Mouse (Mus musculus) cerebellum, postnatal 4 days (tissue): Measurements from ENCODE around the gene Zdhhc5.
"Not testable (repeated sequence)": the region's sequence is repeated elsewhere in the genome, so short reads cannot be mapped to it uniquely, and the experiment has no call there.

Experiments used
- DNase-seq, 2 experiments: peaks; one replicate each; pipeline ENCODE4 v3.0.0; 2022; ENCODE audit warnings: low spot score in 2 of 2, mixed read lengths in 1 of 2

Gene Zdhhc5

GRCm38 (mm10) chr2:84734919-84735318 lies 19.9 kb upstream of the Zdhhc5 start:
- no peak for DNase-seq

- DNase-seq: peak in 1 of 2 experiments; percentile 51
Observed at GRCm38 (mm10) chr2:84734351-84734864, 19.4 kb upstream of the Zdhhc5 start.

DNA sequence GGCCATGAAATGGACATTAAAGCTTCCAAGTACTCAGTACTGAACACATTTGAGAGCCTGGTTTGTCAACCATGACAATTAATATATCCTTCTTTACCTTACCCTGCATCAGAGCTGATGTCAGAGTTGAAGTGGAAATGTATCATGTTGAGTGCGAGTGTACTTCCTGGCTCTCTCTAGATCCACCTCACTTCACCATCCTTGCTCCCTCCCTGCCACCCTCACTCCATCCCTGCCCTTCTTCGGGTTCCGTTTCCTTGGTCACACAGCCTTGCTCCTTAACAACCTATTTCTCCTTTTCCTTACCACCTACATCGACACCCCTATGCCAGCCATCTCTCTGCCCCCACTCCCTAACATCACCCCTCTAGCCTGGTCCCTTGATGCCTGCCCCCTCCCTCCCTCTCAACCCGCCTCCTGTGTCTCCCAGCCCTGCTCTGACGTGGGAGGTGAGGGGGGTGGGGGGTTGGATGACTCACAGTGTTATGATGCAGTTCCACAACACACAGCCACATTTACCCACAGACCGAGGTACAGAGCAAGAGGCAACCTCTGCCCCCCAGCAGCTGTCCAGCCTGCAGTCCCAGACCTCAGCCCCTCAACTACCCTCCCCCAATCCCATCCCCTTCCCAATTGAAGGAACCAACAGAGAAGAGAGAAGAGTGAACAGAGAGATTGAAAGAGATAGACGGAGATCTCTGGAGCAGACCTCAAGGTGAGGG lies 18.8 kb upstream of the Zdhhc5 start, which contains the start of gene Ypel4:
Gene Ypel4 (plus strand): TSS at position 480 of the 722 bp plus-strand sequence.
- peak; percentile 34 to 60 for DNase-seq

DNA sequence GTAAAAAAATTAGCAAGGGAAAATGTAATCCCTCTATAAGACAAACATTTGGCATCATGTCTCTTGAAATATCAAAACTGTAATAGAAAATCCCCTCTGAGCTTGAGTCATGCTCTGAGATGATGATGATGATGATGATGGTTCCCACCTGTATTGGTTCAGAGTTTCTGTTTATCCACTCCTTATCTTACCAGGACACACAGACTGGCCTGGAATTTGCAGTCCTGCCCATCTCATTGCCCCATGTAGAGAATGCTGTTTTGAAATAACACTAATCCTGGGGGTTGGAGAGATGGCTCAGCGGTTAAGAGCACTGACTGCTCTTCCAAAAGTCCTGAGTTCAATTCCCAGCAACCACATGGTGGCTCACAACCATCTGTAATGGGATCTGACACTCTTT lies 17.4 kb upstream of the Zdhhc5 start:
- no peak for DNase-seq

DNA sequence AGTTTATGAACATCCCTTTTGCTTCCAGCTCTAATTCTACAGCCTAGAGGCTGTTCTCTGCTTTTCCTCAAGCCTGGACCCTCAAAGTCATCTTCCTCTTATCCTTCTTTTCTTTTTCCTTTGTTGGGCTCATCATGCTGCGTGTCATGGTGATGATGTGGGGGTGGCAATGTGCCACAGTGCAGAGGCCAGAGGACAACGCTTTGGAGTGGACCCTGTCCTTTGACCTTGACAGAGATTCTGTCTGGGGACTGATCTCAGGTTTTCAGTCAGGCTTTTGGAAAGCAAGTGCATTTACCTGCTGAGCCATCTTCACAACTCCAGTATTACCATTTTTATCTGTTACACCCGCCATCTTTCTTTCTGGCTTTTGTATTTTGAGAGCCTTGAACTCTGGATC lies 16.2 kb upstream of the Zdhhc5 start:
- no peak for DNase-seq

GRCm38 (mm10) chr2:84728191-84728590 lies 13.2 kb upstream of the Zdhhc5 start:
- DNase-seq: not testable (repeated sequence)

GRCm38 (mm10) chr2:84727172-84727858 lies 12.3 kb upstream of the Zdhhc5 start, which contains the start of gene Clp1:
Clp1 (minus strand) TSS chr2:84727350.
- peak; percentile 80 to 93 for DNase-seq

DNA sequence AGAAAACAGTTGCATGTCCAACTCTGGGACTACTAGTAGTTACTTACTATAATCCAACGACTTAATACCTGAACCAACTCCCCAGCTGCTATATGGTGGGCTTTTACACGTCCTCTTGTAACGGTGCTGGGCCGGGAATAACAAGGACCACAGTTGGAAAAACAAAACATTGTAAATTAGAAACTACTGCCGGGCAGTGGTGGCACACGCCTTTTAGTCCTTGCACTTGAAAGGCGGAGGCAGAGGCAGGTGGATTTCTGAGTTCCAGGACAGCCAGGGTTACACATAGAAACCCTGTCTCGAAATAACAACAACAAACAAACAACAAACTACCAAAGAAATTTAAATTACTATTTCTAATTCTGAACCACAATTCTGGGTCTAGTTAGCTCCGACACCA lies 11.7 kb upstream of the Zdhhc5 start:
- DNase-seq: no peak

DNA sequence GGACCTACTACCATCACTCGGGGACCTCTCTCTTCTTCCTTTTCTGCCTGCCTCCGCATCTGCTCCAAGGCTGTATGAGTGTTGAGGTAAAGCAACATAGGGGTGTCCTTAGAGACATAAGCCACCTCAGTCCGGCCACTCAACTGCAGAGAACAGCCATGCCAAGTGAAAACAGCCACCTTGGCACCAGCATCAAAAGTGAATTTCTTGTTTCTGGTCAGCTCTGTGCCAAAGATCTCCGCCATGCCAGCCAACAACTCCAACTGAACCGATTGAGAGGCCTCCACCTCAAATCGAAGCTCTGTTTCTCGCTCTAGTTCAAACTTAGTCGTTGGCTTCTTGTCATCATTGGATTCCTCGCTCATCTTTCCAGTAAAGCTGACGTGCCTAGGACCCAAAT lies 10.8 kb upstream of the Zdhhc5 start:
- DNase-seq: no peak

GRCm38 (mm10) chr2:84723856-84724255 lies 8.9 kb upstream of the Zdhhc5 start:
- DNase-seq: no peak

DNA sequence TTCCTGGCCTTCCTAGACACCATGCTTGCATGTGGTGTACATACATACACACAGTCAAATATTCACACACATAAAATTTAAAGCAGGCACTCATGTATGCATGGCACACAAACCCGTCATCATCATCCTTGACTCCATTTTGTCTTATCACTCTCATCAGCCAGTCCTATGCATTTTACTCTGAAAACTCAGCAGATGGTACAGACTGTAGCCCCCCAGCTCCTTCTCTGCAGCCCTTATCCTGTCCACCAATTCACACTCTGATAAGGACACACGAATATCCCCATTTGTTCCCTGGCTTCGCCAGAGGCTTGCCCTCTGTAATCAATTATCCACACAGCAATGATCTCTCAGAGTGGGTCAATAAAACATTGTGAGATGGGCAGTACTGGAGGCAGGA lies 6.2 kb upstream of the Zdhhc5 start:
- no peak for DNase-seq

GRCm38 (mm10) chr2:84720718-84721117 lies 5.7 kb upstream of the Zdhhc5 start:
- no peak for DNase-seq

DNA sequence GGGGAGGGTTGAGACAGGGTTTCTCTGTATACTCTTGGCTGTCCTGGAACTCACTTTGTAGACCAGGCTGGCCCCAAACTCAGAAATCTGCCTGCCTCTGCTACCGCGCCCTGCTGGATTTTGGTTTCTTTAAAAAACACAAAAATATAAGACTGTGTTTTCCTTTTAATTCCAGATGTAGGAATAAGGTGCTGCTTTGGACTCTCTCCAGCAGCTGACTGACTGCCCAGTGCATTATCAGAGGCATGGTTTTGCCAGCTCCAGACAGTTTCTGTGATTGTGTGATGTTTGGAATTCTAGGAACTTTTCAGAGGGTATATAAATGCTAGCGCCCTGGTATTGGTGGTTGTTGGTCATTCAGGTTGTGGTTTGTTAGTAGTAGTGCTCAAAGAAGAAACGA lies 2.4 kb upstream of the Zdhhc5 start:
- no peak for DNase-seq

DNA sequence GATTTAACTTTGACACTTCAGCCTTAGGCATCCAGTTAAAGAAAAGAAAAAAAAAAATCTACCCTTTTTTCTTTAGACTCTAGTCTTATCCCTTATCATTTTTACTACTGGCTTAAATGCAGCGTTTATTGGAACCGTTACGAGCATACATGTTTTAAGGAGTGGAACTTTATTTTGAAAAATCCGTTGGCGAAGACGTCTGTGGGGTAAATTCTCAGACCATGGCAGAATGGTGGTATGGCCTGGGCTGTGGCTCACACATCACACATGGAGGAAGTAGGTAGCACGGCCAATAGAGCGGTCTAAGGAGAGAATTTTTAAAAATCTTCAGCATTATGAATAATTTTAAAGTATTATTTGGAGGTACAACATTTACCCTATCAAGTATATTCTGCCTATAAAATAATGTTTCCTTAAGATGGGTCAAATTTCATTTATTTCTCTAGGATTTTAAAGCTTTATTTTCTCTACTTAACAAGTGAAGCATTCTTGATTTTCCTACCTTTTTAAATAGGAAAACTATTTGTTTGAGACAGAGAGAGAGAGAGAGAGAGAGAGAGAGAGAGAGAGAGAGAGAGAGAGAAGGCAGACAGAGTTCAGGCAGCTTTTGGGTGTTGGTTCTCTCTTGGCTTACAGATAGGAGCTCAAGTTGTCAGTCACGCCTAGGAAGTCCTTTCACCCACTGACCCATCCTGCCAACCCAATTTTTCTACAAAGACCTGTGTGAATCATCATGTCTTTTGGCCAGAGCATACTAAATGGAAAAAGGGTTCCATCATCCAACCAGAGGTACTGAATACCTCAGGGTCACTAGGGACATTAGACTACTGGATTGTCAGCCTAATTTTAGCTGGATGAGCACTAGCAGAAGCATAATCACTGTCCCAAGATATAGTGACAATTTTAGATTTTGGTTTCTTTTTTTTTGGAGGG lies 1.7 kb upstream of the Zdhhc5 start:
- DNase-seq: no peak

- peak in 1 of 2 experiments; percentile 48 for DNase-seq
Observed at GRCm38 (mm10) chr2:84715562-84716361, 782 bp upstream of the Zdhhc5 start.

DNA sequence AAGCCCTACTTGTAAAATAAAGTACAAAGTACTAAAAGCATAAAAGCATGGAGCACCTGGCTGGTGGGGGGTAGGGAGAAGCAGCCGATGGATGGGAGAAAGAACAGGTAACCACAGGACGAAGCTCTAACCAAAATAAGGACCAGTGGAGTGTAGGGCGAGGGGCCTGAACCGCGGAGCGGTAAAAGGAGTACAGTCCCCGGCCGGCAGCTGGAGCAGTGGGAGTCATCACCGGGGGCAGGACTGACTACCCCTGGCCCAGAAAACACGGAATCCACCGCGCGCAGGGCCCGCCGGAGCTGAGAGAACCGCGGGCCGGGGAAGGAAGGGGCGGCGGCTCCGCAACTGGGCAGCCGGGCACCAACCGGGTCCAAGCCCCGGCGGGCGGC lies 564 bp downstream of the Zdhhc5 start:
- no peak for DNase-seq

DNA sequence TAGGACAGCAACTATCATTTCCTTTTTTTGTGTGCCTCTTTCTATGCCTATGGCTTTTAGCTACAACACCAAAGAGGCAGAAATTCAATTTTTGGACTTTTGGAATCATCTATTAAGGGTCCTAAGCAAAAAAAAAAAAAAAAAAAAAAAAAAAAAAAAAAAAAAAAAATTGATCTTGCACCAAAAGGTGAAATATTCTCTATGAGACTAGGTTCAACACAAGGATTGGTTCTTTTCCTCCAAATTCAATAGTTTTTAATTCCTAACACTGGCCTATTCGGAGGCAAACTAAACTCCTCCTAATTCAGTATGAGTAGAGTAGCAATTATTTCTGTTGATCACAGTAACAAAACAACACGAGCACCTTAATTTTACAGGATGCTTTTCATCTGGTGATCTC lies 3.1 kb downstream of the Zdhhc5 start:
- DNase-seq: no peak

DNA sequence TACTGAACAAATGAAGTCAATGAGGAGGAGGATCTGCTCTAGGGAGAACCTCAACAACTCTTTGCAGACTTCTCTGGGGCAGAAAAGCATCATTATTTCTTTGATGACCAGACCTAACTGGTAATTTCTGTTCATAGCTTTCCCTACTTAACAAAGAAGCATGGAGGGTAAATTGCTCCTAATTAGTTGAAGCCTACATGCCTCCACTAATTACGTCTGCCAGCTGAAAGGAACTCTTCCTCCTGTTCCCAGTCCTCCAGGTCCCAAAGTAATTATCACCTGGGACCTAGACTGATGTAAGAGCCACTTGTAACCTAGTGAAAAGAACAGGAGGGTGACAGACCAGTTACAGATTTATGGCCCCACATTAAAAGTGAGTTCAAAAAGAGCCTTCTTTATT lies 7.5 kb downstream of the Zdhhc5 start:
- DNase-seq: no peak

DNA sequence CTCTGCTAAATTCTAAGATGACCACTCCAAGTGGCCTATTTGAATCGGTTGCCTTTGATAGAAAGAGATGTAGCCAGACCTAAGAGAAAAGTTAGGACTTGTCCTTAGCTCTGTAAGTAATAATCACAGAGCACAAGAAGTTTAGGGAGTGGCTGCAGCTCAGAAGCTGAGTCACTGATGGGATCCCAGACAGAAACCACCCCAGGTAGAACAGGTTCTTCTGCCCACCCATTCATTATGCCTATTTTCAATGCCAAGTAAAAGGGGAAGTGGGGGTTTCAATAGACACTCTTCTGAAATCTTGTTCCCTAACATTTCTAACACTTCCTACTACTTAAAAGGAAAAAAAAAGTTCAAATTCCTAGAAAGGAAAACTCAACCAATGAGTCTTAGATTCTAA lies 9.7 kb downstream of the Zdhhc5 start:
- no peak for DNase-seq

- DNase-seq: no peak
Observed at GRCm38 (mm10) chr2:84704329-84704728, 10.7 kb downstream of the Zdhhc5 start.

DNA sequence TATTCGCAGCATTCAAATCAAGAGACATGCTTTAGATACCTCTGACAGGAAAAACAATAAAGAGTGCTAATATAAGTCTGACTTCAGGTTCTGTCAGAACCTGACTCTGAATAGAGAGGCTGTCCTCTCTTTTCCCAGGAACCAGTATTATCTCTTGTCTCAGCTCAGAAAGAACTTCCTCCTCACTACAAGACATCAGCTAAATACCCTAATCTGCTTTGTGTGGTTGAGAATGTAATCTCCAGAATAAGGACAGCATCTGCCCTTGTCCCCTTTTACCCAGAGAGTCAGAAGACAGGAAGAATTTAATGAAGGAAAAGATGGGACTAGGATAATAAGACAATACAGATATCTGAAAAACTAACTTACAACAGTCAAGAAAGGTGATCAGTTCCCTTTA lies 11.5 kb downstream of the Zdhhc5 start:
- DNase-seq: no peak
